Mouse (Mus musculus) intestine, embryonic 16.5 days (tissue): ENCODE results near the gene Litaf. TPM values are rescaled to one million over a fixed set of nuclear protein-coding genes. Genes with fewer than 3 reads are reported as not detected.
"Not testable (repeated sequence)": the region's sequence is repeated elsewhere in the genome, so short reads cannot be mapped to it uniquely, and the experiment has no call there.

Experiments
- ATAC-seq: fragments of 200-750 bp; cut with Nextera tagmentation; 2 replicates; pipeline ENCODE4 v1.8.0; 2017; ENCODE audit warnings: moderate TSS enrichment, moderate library complexity
- H3K27ac ChIP-seq: fragments of 300-500 bp; sonication (generic); 2 replicates; pipeline ENCODE4 v1.5.1; 2014; ENCODE audit warnings: mild to moderate bottlenecking, low read length
- H3K27me3 ChIP-seq: fragments of 300-500 bp; sonication (generic); replicated peaks from 2 replicates; pipeline ENCODE4 v1.6.1; 2014; ENCODE audit warnings: low read length, control low read depth, mixed read lengths; ENCODE audit not compliant: control insufficient read depth, insufficient read depth
- H3K36me3 ChIP-seq: fragments of 300-500 bp; sonication (generic); 2 replicates; pipeline ENCODE4 v1.6.1; 2014; ENCODE audit warnings: low read length, control low read depth; ENCODE audit not compliant: control insufficient read depth, insufficient read depth
- H3K4me1 ChIP-seq: fragments of 300-500 bp; sonication (generic); 2 replicates; pipeline ENCODE4 v1.6.1; 2014; ENCODE audit warnings: low read length, control low read depth, mixed read lengths; ENCODE audit not compliant: control insufficient read depth, insufficient read depth
- H3K4me2 ChIP-seq: fragments of 300-500 bp; sonication (generic); 2 replicates; pipeline ENCODE4 v1.6.1; 2014; ENCODE audit warnings: low read depth, low read length, control low read depth
- H3K4me3 ChIP-seq: fragments of 300-500 bp; sonication (generic); 2 replicates; pipeline ENCODE4 v1.5.1; 2014; ENCODE audit warnings: mild to moderate bottlenecking, low read length
- H3K9ac ChIP-seq: fragments of 300-500 bp; sonication (generic); 2 replicates; pipeline ENCODE4 v1.6.1; 2014; ENCODE audit warnings: low read depth, low read length
- H3K9me3 ChIP-seq: fragments of 300-500 bp; sonication (generic); 2 replicates; pipeline ENCODE4 v1.6.1; 2016; ENCODE audit warnings: low read length, control low read depth; ENCODE audit not compliant: control insufficient read depth
- WGBS: fragments of 180-500 bp; shearing (Covaris S2); extraction: QIAGEN DNeasy Blood & Tissue Kit; methylation state at CpG from one replicate; pipeline ENCODE4 v1.1.7; 2014; 5-methylcytosine and 5-hydroxymethylcytosine counted together
- polyA plus RNA-seq: library from polyadenylated mRNA; unstranded; fragments of >200 nt; fragmentation: Nextera tagmentation; extraction: Ambion mirVana; gene quantifications from 2 replicates; pipeline ENCODE4 v1.2.1, GENCODE M21; 2015

The Litaf gene
- polyA plus RNA-seq, 1 experiment from 2014 or later = 110 TPM

DNA sequence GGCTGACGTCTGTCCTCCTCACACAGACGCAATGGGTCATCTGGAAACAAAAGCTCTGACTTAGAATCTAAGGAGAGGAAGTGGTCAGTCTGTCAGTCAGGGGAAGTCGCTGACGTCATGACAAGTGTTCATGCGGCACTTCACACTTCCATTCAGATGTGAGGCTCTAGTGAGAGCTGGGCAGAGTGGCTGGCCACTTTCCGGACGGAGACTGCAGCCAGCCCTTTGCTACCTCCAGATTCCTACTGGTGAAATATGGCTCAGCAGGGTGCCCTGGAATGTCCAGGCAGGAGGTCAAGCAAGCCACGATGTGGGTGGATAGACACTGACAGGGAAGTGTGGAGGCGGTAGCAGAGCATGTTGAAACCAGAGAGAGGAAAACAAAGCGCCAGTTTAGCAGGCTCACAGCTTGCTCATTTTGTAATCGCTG is 89.7 kb downstream of the Litaf start:
- Histone ChIP-seq H3K36me3 (no peaks in the 10 kb centered on the region), H3K4me2 (no peak overlapping the region), H3K27ac (no peak overlapping the region), H3K4me3 (no peak overlapping the region), H3K27me3 (no peaks in the 10 kb centered on the region), H3K9me3 (no peaks in the 10 kb centered on the region), H3K9ac (no peak overlapping the region), H3K4me1 (peaks cover 39% of the 10 kb centered on the region)
- ATAC-seq = no peak
- WGBS = 66% methylated on average over 11 of the region's 11 CpGs

DNA sequence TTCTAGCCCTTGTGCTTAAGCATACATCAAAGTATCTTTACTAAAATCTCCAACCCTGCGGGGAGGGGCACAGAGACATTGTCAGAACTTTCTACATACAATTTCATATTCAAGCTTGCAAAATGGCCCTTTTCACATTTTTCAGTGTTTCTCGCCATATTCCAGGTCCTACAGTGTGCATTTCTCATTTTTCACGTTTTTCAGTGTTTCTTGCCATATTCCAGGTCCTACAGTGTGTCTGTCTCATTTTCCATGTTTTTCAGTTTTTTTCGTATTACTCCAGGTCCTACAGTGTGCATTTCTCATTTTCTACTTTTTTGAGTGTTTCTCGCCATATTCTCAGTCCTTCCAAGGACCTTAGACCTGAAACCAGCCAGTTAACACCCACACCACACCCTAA is 91.0 kb downstream of the Litaf start:
- no peak for ATAC-seq
- no peak overlapping the region for H3K9ac ChIP-seq
- no peaks in the 10 kb centered on the region for H3K9me3 ChIP-seq
- H3K4me3 ChIP-seq = no peak overlapping the region
- H3K36me3 ChIP-seq = no peaks in the 10 kb centered on the region
- no peaks in the 10 kb centered on the region for H3K27me3 ChIP-seq
- H3K27ac ChIP-seq = no peak overlapping the region
- H3K4me1 ChIP-seq = peaks cover 35% of the 10 kb centered on the region
- WGBS = 75% methylated on average over 5 of the region's 5 CpGs
- H3K4me2 ChIP-seq = no peak overlapping the region

DNA sequence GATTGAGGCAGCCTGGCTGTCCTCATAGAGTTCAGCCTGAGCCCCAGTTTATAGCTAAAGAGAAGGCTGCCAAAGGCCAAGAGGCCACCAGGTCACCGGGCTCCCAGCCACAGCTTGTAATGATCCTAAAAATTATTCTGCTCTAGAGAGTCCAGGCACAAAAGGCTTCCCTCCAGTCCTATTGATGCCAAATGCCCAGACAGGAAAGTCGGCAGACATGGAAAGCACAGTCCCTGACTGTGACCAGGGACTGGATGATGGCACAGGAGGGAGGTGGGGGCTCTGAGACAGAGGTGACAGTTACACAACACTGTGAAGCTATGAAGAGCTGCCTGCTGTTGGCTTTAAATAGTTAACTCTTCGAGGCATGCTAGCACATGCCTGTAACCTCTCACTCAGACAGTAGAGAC is 91.9 kb downstream of the Litaf start:
- ATAC-seq = no peak
- WGBS = 34% methylated on average over 3 of the region's 3 CpGs
- peaks cover 26% of the 10 kb centered on the region for H3K4me1 ChIP-seq
- no peak overlapping the region for H3K9ac ChIP-seq
- no peaks in the 10 kb centered on the region for H3K9me3 ChIP-seq
- H3K27me3 ChIP-seq = no peaks in the 10 kb centered on the region
- no peak overlapping the region for H3K4me2 ChIP-seq
- H3K27ac ChIP-seq = no peak overlapping the region
- H3K36me3 ChIP-seq = no peaks in the 10 kb centered on the region
- no peak overlapping the region for H3K4me3 ChIP-seq

DNA sequence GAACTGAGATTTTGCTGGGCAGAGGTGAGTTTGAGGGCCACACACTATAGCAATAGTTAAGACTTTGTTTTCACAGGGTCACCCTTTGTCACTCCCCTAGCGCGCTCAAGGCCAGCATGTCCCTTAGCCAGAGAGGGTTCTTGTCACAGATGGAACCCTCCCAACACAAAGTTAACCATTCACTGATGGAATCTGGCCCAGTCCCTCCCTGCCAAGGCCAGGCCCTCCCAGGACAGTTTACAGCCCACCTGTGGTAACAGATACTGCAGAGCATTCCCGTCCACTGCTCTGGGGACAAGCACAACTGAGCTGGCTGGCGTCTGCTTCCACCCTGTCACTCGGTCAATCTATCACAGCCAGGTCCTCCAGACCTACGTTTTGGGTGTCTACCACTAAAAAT is 93.7 kb downstream of the Litaf start:
- Histone ChIP-seq H3K27me3 (no peaks in the 10 kb centered on the region), H3K4me2 (no peak overlapping the region), H3K4me3 (no peak overlapping the region), H3K4me1 (peaks cover 28% of the 10 kb centered on the region), H3K27ac (peak overlapping the region; percentile 15; the same call in 1 of the 2 replicates), H3K9me3 (no peaks in the 10 kb centered on the region), H3K9ac (peak overlapping the region; percentile 21; the same call in 1 of the 2 replicates), H3K36me3 (no peaks in the 10 kb centered on the region)
- 53% methylated on average over 6 of the region's 6 CpGs for WGBS
- peak; percentile 72 for ATAC-seq

GRCm38 (mm10) chr16:10969944-10970343 is 96.0 kb downstream of the Litaf start:
- H3K36me3 ChIP-seq, H3K9me3 ChIP-seq, H3K4me3 ChIP-seq, H3K4me2 ChIP-seq, H3K27me3 ChIP-seq, H3K27ac ChIP-seq, ATAC-seq, H3K9ac ChIP-seq: not testable (repeated sequence)
- 92% methylated on average over 1 of the region's 1 CpGs for WGBS
- H3K4me1 ChIP-seq = peaks cover 13% of the 10 kb centered on the region

GRCm38 (mm10) chr16:10969342-10969741 is 96.6 kb downstream of the Litaf start:
- ATAC-seq = no peak
- Histone ChIP-seq H3K4me3 (no peak overlapping the region), H3K36me3 (no peaks in the 10 kb centered on the region), H3K9ac (no peak overlapping the region), H3K27ac (no peak overlapping the region), H3K4me1 (peaks cover 13% of the 10 kb centered on the region), H3K9me3 (no peaks in the 10 kb centered on the region), H3K4me2 (no peak overlapping the region), H3K27me3 (no peaks in the 10 kb centered on the region)
- WGBS = 59% methylated on average over 5 of the region's 5 CpGs

- no peak overlapping the region for H3K4me3 ChIP-seq
- H3K27me3 ChIP-seq = no peaks in the 10 kb centered on the region
- WGBS = 87% methylated on average over 4 of the region's 4 CpGs
These were observed 97.7 kb downstream of the Litaf start for GRCm38 (mm10) chr16:10968299-10968698.

GRCm38 (mm10) chr16:10967756-10968155 is 98.2 kb downstream of the Litaf start:
- WGBS = 87% methylated on average over 7 of the region's 7 CpGs
- no peak for ATAC-seq
- H3K27ac ChIP-seq = no peak overlapping the region

More at GRCm38 (mm10) chr16:10968299-10968698, 97.7 kb downstream of the Litaf start:
- no peak for ATAC-seq
- no peak overlapping the region for H3K4me2 ChIP-seq
- no peak overlapping the region for H3K9ac ChIP-seq
- H3K36me3 ChIP-seq = 0 out of 2 replicates have a peak, but pooled peaks cover 4% of the 10 kb centered on the region
- peaks cover 13% of the 10 kb centered on the region for H3K4me1 ChIP-seq
- H3K27ac ChIP-seq = no peak overlapping the region
- no peaks in the 10 kb centered on the region for H3K9me3 ChIP-seq

DNA sequence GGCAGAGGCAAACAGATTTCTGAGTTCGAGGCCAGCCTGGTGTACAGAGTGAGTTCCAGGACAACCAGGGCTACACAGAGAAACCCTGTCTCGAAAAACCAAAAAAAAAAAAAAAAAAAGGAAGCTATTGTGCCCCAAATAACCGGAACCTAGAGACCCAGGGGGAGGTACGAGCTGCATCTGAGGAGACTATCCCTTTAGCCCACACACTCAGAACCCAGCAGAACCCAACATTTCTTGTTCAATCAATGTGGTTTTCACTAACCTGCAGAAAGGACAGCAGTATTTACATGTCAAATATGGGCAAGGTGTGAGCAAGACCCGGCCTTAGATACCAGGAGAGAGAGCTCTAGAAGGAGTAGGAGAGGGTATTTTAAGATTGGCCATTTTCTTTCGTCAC is 98.9 kb downstream of the Litaf start:
- peaks cover 9% of the 10 kb centered on the region for H3K36me3 ChIP-seq

More at GRCm38 (mm10) chr16:10967756-10968155, 98.2 kb downstream of the Litaf start:
- Histone ChIP-seq H3K36me3 (0 out of 2 replicates have a peak, but pooled peaks cover 4% of the 10 kb centered on the region), H3K4me3 (no peak overlapping the region), H3K27me3 (no peaks in the 10 kb centered on the region), H3K4me2 (no peak overlapping the region), H3K9me3 (no peaks in the 10 kb centered on the region), H3K9ac (no peak overlapping the region), H3K4me1 (peaks cover 13% of the 10 kb centered on the region)

GRCm38 (mm10) chr16:10965034-10965433 is 100.9 kb downstream of the Litaf start:
- H3K27me3 ChIP-seq = no peaks in the 10 kb centered on the region
- H3K4me2 ChIP-seq = no peak overlapping the region
- no peak overlapping the region for H3K27ac ChIP-seq
- H3K9ac ChIP-seq = no peak overlapping the region
- H3K36me3 ChIP-seq = peaks cover 14% of the 10 kb centered on the region
- H3K9me3 ChIP-seq = no peaks in the 10 kb centered on the region
- H3K4me1 ChIP-seq = peaks cover 5% of the 10 kb centered on the region; the same call in 1 of the 2 replicates
- H3K4me3 ChIP-seq = no peak overlapping the region
- WGBS = 78% methylated on average over 2 of the region's 2 CpGs
- ATAC-seq = no peak

More for the DNA sequence above, 98.9 kb downstream of the Litaf start:
- H3K27ac ChIP-seq = no peak overlapping the region
- H3K4me3 ChIP-seq = no peak overlapping the region
- no peak for ATAC-seq
- H3K9me3 ChIP-seq = no peaks in the 10 kb centered on the region
- no peak overlapping the region for H3K4me2 ChIP-seq
- no peaks in the 10 kb centered on the region for H3K27me3 ChIP-seq
- WGBS = 77% methylated on average over 6 of the region's 6 CpGs
- peaks cover 8% of the 10 kb centered on the region for H3K4me1 ChIP-seq
- no peak overlapping the region for H3K9ac ChIP-seq
